Mouse (Mus musculus): ENCODE results near the gene Klk13.

Klk13 gene

GRCm38 (mm10) chr7:43772901-43773300, 60.5 kb downstream of the Klk13 start:
- DNase-seq = no peak

GRCm38 (mm10) chr7:43774364-43774763, 62.0 kb downstream of the Klk13 start, which contains the start of gene Klk11:
TSS of gene Klk11 (plus strand) at chr7:43774604.
- DNase-seq = no peak

- no peak for DNase-seq
These were observed 62.4 kb downstream of the Klk13 start for GRCm38 (mm10) chr7:43774802-43775201.

- no peak for DNase-seq
These were observed 63.1 kb downstream of the Klk13 start for GRCm38 (mm10) chr7:43775311-43776057.

GRCm38 (mm10) chr7:43776506-43776905, 64.1 kb downstream of the Klk13 start:
- DNase-seq = no peak
